25 mouse cellular contexts compared by ENCODE assay signal in the genomic region with DNA sequence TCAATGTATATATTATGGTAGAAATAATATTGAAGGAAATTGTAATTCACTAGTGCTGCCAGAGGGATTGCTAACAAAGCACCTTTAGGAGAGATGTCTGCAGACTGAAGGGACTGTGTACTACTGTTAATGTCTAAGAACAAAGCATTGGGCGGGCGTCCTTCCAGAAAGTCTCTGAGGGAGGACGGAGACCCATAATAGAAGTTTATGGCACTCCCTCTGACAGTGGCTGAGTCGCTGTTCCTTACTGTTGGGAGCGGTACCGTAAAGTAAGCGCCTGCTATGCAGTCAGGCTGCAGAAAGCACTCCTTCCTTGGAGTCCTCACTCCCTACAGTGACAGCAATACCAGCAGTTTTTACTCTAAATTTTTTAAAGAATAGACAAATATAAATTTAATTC. TPM values are rescaled to one million over a fixed set of nuclear protein-coding genes. Genes with fewer than 3 reads are reported as not detected.
DNase-seq lines count a peak whose midpoint lies in the region; ATAC-seq and TF ChIP-seq lines count a peak whose summit lies in the region.
"Had no signal": no experiment of that assay in that cellular context is flagged by ENCODE, and none has a peak within 500 bp of the region (broad histone marks: within the 10 kb centered on the region; RNA-seq: fewer than 3 reads in every experiment).

No protein-coding gene starts in this region.

- TF ChIP-seq CTCF in hindbrain, postnatal 0 days (IDR thresholded peaks at IDR 0.05; ENCODE audit: low read depth) = no peak
- no peak for TF ChIP-seq CTCF in midbrain, postnatal 0 days (IDR thresholded peaks at IDR 0.05)
- TF ChIP-seq CTCF in cerebellum, adult 2 months (IDR thresholded peaks at IDR 0.05; ENCODE audit: borderline replicate concordance, insufficient read depth, low read depth, low read length) = no peak

- peak; percentile 52 for DNase-seq in forebrain, embryonic 14.5 days (ENCODE audit: low spot score)
- no peak for DNase-seq in forebrain, embryonic 11.5 days (ENCODE audit: low spot score)
- DNase-seq in hindbrain, postnatal 0 days (ENCODE audit: low spot score) = peak; percentile 26
- DNase-seq in hindbrain, embryonic 14.5 days (ENCODE audit: low spot score) = no peak
- peak; percentile 35 for DNase-seq in midbrain, postnatal 0 days (ENCODE audit: low spot score)
- no peak for DNase-seq in midbrain, embryonic 14.5 days
- no peak for DNase-seq in cerebellum, adult 2 months
- DNase-seq: adrenal gland, postnatal 25 days; cerebellum, adult 11 months; gastrocnemius, postnatal 36 days; heart, postnatal 36 days; kidney, adult 11 months; liver; right cerebral cortex, adult 18-20 months; right cerebral cortex, postnatal 4 days; thymus, postnatal 36 days had no signal

- TF ChIP-seq POLR2A in cerebellum, adult 2 months (IDR thresholded peaks at IDR 0.05; ENCODE audit: borderline replicate concordance, insufficient read depth, low read length) = no peak

- H3K36me3 ChIP-seq in forebrain, embryonic 14.5 days (ENCODE audit: control insufficient read depth, insufficient read depth, low read length) = peaks cover 37% of the 10 kb centered on the region; the same call in 1 of the 2 replicates
- no peaks in the 10 kb centered on the region; the same call in 1 of the 2 replicates for H3K36me3 ChIP-seq in forebrain, embryonic 11.5 days (ENCODE audit: control insufficient read depth, insufficient read depth, low read length)
- H3K36me3 ChIP-seq in hindbrain, postnatal 0 days (ENCODE audit: insufficient read depth, low read length) = peaks cover 28% of the 10 kb centered on the region
- peaks cover 60% of the 10 kb centered on the region for H3K36me3 ChIP-seq in hindbrain, embryonic 14.5 days (replicated peaks; ENCODE audit: control insufficient read depth, insufficient read depth)
- peaks cover 16% of the 10 kb centered on the region for H3K36me3 ChIP-seq in midbrain, postnatal 0 days (ENCODE audit: insufficient read depth, low read length)
- peaks cover 49% of the 10 kb centered on the region for H3K36me3 ChIP-seq in midbrain, embryonic 14.5 days (ENCODE audit: control insufficient read depth, insufficient read depth, low read length)

- WGBS in forebrain, embryonic 14.5 days = 71% methylated on average over 7 of the region's 7 CpGs
- 93% methylated on average over 7 of the region's 7 CpGs for WGBS in forebrain, embryonic 11.5 days
- 61% methylated on average over 7 of the region's 7 CpGs for WGBS in hindbrain, postnatal 0 days
- 78% methylated on average over 7 of the region's 7 CpGs for WGBS in hindbrain, embryonic 14.5 days
- 80% methylated on average over 7 of the region's 7 CpGs for WGBS in midbrain, postnatal 0 days
- WGBS in midbrain, embryonic 14.5 days = 85% methylated on average over 7 of the region's 7 CpGs
- whole genome bisulfite sequencing in cerebellum, adult 2 months = 73% methylated on average over 7 of the region's 7 CpGs

- peak; percentile 55; the same call in 1 of the 2 replicates for ATAC-seq in forebrain, embryonic 14.5 days
- no peak for ATAC-seq in forebrain, embryonic 11.5 days (replicated peaks; ENCODE audit: low FRiP score)
- ATAC-seq in hindbrain, postnatal 0 days = no peak
- no peak for ATAC-seq in hindbrain, embryonic 14.5 days (ENCODE audit: low FRiP score)
- ATAC-seq in midbrain, postnatal 0 days (ENCODE audit: low FRiP score) = no peak
- ATAC-seq in midbrain, embryonic 14.5 days (ENCODE audit: low FRiP score, low TSS enrichment) = no peak
- ATAC-seq: lung, postnatal 0 days had no signal

- H3K27ac ChIP-seq in forebrain, embryonic 14.5 days (ENCODE audit: low read depth, low read length) = no peak overlapping the region
- H3K27ac ChIP-seq in forebrain, embryonic 11.5 days (ENCODE audit: low read depth, low read length) = no peak overlapping the region
- H3K27ac ChIP-seq in hindbrain, postnatal 0 days = no peak overlapping the region
- H3K27ac ChIP-seq in hindbrain, embryonic 14.5 days = no peak overlapping the region
- no peak overlapping the region for H3K27ac ChIP-seq in midbrain, postnatal 0 days (ENCODE audit: low read depth, low read length)
- no peak overlapping the region for H3K27ac ChIP-seq in midbrain, embryonic 14.5 days (replicated peaks; ENCODE audit: low read depth, low read length)
- no peak overlapping the region for H3K27ac ChIP-seq in cerebellum, adult 2 months (ENCODE audit: insufficient read depth, low read length)
- H3K27ac ChIP-seq: embryonic facial prominence, embryonic 10.5 days; heart, embryonic 15.5 days; hindbrain, embryonic 15.5 days; left cerebral cortex, adult 2 months; limb, embryonic 10.5 days; liver, embryonic 15.5 days; midbrain, embryonic 10.5 days; neural tube, embryonic 12.5 days had no signal

- H3K9me3 ChIP-seq in forebrain, embryonic 14.5 days (replicated peaks; ENCODE audit: control insufficient read depth, low read length) = no peaks in the 10 kb centered on the region
- H3K9me3 ChIP-seq in forebrain, embryonic 11.5 days (ENCODE audit: control insufficient read depth, low read length) = no peaks in the 10 kb centered on the region
- H3K9me3 ChIP-seq in hindbrain, postnatal 0 days (ENCODE audit: low read length) = no peaks in the 10 kb centered on the region
- H3K9me3 ChIP-seq in hindbrain, embryonic 14.5 days (ENCODE audit: control insufficient read depth, low read length) = no peaks in the 10 kb centered on the region
- H3K9me3 ChIP-seq in midbrain, postnatal 0 days (ENCODE audit: low read length) = no peaks in the 10 kb centered on the region
- H3K9me3 ChIP-seq in midbrain, embryonic 14.5 days (ENCODE audit: control insufficient read depth, low read length) = no peaks in the 10 kb centered on the region
- H3K9me3 ChIP-seq: embryonic facial prominence, embryonic 10.5 days; heart, embryonic 15.5 days; hindbrain, embryonic 15.5 days; limb, embryonic 10.5 days; liver, embryonic 15.5 days; midbrain, embryonic 10.5 days; neural tube, embryonic 12.5 days had no signal

- H3K27me3 ChIP-seq in forebrain, embryonic 14.5 days (replicated peaks; ENCODE audit: control insufficient read depth, insufficient read depth, low read length) = no peaks in the 10 kb centered on the region
- H3K27me3 ChIP-seq in forebrain, embryonic 11.5 days (ENCODE audit: control insufficient read depth, insufficient read depth, low read length) = no peaks in the 10 kb centered on the region
- H3K27me3 ChIP-seq in hindbrain, postnatal 0 days (ENCODE audit: insufficient read depth, low read length) = no peaks in the 10 kb centered on the region
- H3K27me3 ChIP-seq in hindbrain, embryonic 14.5 days (ENCODE audit: control insufficient read depth, insufficient read depth, low read length) = no peaks in the 10 kb centered on the region
- no peaks in the 10 kb centered on the region for H3K27me3 ChIP-seq in midbrain, postnatal 0 days (ENCODE audit: insufficient read depth, low read length)
- no peaks in the 10 kb centered on the region for H3K27me3 ChIP-seq in midbrain, embryonic 14.5 days (ENCODE audit: control insufficient read depth, insufficient read depth, low read length)
- no peaks in the 10 kb centered on the region for H3K27me3 ChIP-seq in cerebellum, adult 2 months (ENCODE audit: control insufficient read depth, insufficient read depth, low read length)
- H3K27me3 ChIP-seq: heart, embryonic 15.5 days; hindbrain, embryonic 15.5 days; liver, embryonic 15.5 days; neural tube, embryonic 12.5 days had no signal

- no peaks in the 10 kb centered on the region for H3K4me1 ChIP-seq in forebrain, embryonic 14.5 days (ENCODE audit: control insufficient read depth, insufficient read depth, low read length)
- no peaks in the 10 kb centered on the region for H3K4me1 ChIP-seq in forebrain, embryonic 11.5 days (replicated peaks; ENCODE audit: control insufficient read depth, insufficient read depth, low read length)
- H3K4me1 ChIP-seq in hindbrain, postnatal 0 days (ENCODE audit: insufficient read depth, low read length) = no peaks in the 10 kb centered on the region
- no peaks in the 10 kb centered on the region for H3K4me1 ChIP-seq in hindbrain, embryonic 14.5 days (replicated peaks; ENCODE audit: control insufficient read depth, insufficient read depth, low read length)
- no peaks in the 10 kb centered on the region for H3K4me1 ChIP-seq in midbrain, postnatal 0 days (ENCODE audit: insufficient read depth, low read length)
- no peaks in the 10 kb centered on the region for H3K4me1 ChIP-seq in midbrain, embryonic 14.5 days (ENCODE audit: control insufficient read depth, insufficient read depth, low read length)
- H3K4me1 ChIP-seq in cerebellum, adult 2 months (ENCODE audit: control insufficient read depth, insufficient read depth, low read length) = peaks cover 6% of the 10 kb centered on the region
- H3K4me1 ChIP-seq: embryonic facial prominence, embryonic 10.5 days; heart, embryonic 15.5 days; hindbrain, embryonic 15.5 days; liver, embryonic 15.5 days; midbrain, embryonic 10.5 days; neural tube, embryonic 12.5 days had no signal

- H3K4me3 ChIP-seq in forebrain, embryonic 14.5 days (ENCODE audit: low read depth, low read length) = no peak overlapping the region
- no peak overlapping the region for H3K4me3 ChIP-seq in forebrain, embryonic 11.5 days (ENCODE audit: low read depth, low read length)
- H3K4me3 ChIP-seq in hindbrain, postnatal 0 days (ENCODE audit: low read length) = no peak overlapping the region
- no peak overlapping the region for H3K4me3 ChIP-seq in hindbrain, embryonic 14.5 days (replicated peaks; ENCODE audit: low read length)
- no peak overlapping the region for H3K4me3 ChIP-seq in midbrain, postnatal 0 days (ENCODE audit: low read depth, low read length)
- no peak overlapping the region for H3K4me3 ChIP-seq in midbrain, embryonic 14.5 days (replicated peaks; ENCODE audit: low read depth, low read length)
- H3K4me3 ChIP-seq in cerebellum, adult 2 months (replicated peaks; ENCODE audit: insufficient read depth, low read depth, low read length) = no peak overlapping the region
- H3K4me3 ChIP-seq: embryonic facial prominence, embryonic 10.5 days; heart, embryonic 15.5 days; hindbrain, embryonic 15.5 days; left cerebral cortex, adult 2 months; limb, embryonic 10.5 days; liver, embryonic 15.5 days; midbrain, embryonic 10.5 days; neural tube, embryonic 12.5 days had no signal

- H3K9ac ChIP-seq in forebrain, embryonic 14.5 days (ENCODE audit: low read length) = no peak overlapping the region
- no peak overlapping the region for H3K9ac ChIP-seq in forebrain, embryonic 11.5 days (ENCODE audit: low read length)
- no peak overlapping the region for H3K9ac ChIP-seq in hindbrain, postnatal 0 days (replicated peaks; ENCODE audit: low read length)
- no peak overlapping the region for H3K9ac ChIP-seq in hindbrain, embryonic 14.5 days
- no peak overlapping the region for H3K9ac ChIP-seq in midbrain, postnatal 0 days (replicated peaks; ENCODE audit: low read length, poor library complexity, severe bottlenecking)
- H3K9ac ChIP-seq in midbrain, embryonic 14.5 days (replicated peaks; ENCODE audit: low read length) = no peak overlapping the region
- H3K9ac ChIP-seq: heart, embryonic 15.5 days; hindbrain, embryonic 15.5 days; liver, embryonic 15.5 days; neural tube, embryonic 12.5 days had no signal

- no peak overlapping the region for H3K4me2 ChIP-seq in forebrain, embryonic 14.5 days (ENCODE audit: low read length)
- no peak overlapping the region for H3K4me2 ChIP-seq in forebrain, embryonic 11.5 days (ENCODE audit: low read depth, low read length, severe bottlenecking)
- no peak overlapping the region for H3K4me2 ChIP-seq in hindbrain, postnatal 0 days (ENCODE audit: low read depth, low read length)
- no peak overlapping the region for H3K4me2 ChIP-seq in hindbrain, embryonic 14.5 days (replicated peaks)
- no peak overlapping the region for H3K4me2 ChIP-seq in midbrain, postnatal 0 days (ENCODE audit: low read depth, low read length, poor library complexity, severe bottlenecking)
- H3K4me2 ChIP-seq in midbrain, embryonic 14.5 days (ENCODE audit: low read length) = no peak overlapping the region
- H3K4me2 ChIP-seq: heart, embryonic 15.5 days; hindbrain, embryonic 15.5 days; liver, embryonic 15.5 days; neural tube, embryonic 12.5 days had no signal

RNA-seq across cellular contexts. Expression of a gene that starts 29.5 kb away (rescaled TPM):
- 7.7 and 8.4 TPM in 2 replicates for polyA plus RNA-seq in forebrain, embryonic 14.5 days (2014; fragmentation: Nextera tagmentation; extraction: Ambion mirVana)
- 15.1 and 15.2 TPM in 2 replicates for polyA plus RNA-seq in forebrain, embryonic 11.5 days (2014; fragmentation: Nextera tagmentation; extraction: Ambion mirVana)
- total RNA-seq in hindbrain, postnatal 0 days (2014; rRNA removed) = 29.3 and 30.4 TPM in 2 replicates
- polyA plus RNA-seq in hindbrain, postnatal 0 days (2015; fragmentation: Nextera tagmentation; extraction: Ambion mirVana) = 5.1 and 5.9 TPM in 2 replicates
- 10.6 and 11.3 TPM in 2 replicates for polyA plus RNA-seq in hindbrain, embryonic 14.5 days (2014; fragmentation: Nextera tagmentation; extraction: Ambion mirVana)
- total RNA-seq in midbrain, postnatal 0 days (2014; rRNA removed) = 31.5 and 38.5 TPM in 2 replicates
- 3.9 and 5.3 TPM in 2 replicates for polyA plus RNA-seq in midbrain, postnatal 0 days (2015; fragmentation: Nextera tagmentation; extraction: Ambion mirVana)
- 14.2 and 15.9 TPM in 2 replicates for polyA plus RNA-seq in midbrain, embryonic 14.5 days (2014; fragmentation: Nextera tagmentation; extraction: Ambion mirVana)
- polyA plus RNA-seq in cerebellum, adult 2 months (2012; rRNA removed) = 46.4 and 47.9 TPM in 2 replicates

Comparison
In these comparisons a context has a peak if more than half of its experiments do, and no peak if none do; other contexts are left out.
1. DNase-seq: peak in forebrain, embryonic 14.5 days (single experiment), hindbrain, postnatal 0 days (single experiment) and midbrain, postnatal 0 days (single experiment); none in forebrain, embryonic 11.5 days (single experiment), hindbrain, embryonic 14.5 days (single experiment), midbrain, embryonic 14.5 days (single experiment) and cerebellum, adult 2 months (0 of 2).